Mouse (Mus musculus): ENCODE data around the gene Has1.

The Has1 gene

DNA sequence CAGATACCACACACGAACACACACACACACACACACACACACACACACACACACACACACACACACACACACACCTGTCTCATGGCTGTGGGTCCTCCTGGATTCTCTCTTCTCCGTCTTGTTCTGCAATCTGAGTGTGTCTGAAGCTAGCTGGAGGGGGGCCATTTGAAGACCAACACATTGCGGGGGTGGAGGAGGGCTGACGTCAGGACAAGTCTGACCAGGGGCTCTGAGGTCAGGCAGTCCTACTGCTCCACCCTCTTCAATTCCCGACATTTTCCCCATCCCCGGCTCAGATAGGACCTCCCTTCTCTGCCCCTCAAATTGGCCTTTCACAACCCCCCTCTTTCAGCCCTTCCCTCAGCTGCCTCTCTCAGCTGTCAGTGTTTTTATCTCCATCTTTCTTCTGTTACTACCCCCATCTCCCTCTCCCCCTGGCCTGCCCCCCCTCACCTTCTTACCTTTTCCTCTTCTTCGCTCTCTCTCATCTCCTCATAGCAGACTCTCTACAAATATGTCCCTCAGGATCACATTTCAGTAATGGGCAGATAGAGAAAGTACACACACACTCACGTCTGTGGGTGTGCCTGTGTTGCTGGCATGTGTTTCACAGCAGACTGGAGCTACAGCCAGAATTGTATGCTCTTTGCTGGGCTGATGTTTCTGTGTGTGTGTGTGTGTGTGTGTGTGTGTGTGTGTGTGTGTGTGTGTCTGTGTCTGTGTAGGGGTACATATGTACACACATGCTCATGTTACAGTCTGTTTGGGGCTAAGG lies at the start of gene Has1:
TSS of gene Has1 (minus strand) at position 142 of the 775 bp plus-strand sequence.
- CTCF ChIA-PET, result no interaction called here

DNA sequence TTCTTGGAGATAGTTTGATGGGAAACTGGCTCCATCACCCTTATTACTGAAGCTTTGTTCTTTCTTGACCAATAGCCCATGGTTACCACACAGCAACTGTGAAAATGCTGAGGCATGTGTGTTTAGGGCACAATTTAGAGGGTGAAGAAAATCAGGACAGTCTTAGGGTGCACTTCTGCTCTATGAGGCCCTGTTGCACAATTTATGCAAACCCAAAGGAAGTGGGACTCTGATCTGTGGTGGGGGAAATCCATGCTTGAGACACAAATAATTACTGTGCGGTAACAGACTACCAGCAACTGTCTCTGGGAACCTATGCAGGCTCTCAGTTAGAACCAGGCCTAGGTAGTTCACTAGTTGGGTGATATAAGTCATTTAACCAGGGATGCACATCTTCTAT lies 45.8 kb upstream of the Has1 start:
- CTCF ChIA-PET, result no interaction called here

DNA sequence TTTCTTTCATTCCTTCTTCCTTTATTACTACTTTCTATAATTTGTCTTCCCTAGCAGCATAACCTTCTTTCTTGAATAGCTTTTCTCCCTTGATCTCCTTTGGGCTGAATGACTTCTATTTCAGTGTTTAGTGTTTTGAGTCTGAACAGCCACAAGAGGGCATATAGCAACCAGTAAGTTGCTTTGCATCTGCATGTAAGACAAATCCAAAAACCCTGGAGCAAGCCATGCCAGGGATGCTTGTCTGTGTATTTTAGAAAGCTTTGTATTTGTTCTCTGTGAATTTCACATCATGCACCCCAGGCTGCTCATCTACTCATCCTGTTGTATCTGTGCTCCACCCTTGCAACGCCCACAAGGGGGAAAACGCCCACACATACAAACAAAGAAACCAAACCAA lies 44.3 kb upstream of the Has1 start:
- CTCF ChIA-PET, result no interaction called here

DNA sequence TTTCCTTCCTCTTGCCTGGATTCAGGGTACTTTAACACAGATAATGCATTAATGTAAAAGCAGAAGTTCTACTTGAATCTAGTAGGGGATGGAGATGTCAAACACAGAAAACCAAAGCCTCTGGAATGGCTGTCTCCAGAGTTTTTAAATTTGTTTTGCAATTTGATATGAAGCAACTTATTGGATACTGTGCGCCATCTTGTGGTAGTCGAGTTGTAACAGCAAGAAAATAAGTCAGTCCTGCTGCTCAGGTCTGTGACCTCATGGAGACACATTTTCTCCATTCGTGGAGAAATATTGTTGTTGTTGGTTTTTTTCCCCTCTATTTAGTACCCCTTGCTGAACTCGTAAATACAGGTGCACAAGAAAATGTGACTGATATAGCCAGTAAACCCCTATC lies 41.0 kb upstream of the Has1 start:
- CTCF ChIA-PET, result no interaction called here

DNA sequence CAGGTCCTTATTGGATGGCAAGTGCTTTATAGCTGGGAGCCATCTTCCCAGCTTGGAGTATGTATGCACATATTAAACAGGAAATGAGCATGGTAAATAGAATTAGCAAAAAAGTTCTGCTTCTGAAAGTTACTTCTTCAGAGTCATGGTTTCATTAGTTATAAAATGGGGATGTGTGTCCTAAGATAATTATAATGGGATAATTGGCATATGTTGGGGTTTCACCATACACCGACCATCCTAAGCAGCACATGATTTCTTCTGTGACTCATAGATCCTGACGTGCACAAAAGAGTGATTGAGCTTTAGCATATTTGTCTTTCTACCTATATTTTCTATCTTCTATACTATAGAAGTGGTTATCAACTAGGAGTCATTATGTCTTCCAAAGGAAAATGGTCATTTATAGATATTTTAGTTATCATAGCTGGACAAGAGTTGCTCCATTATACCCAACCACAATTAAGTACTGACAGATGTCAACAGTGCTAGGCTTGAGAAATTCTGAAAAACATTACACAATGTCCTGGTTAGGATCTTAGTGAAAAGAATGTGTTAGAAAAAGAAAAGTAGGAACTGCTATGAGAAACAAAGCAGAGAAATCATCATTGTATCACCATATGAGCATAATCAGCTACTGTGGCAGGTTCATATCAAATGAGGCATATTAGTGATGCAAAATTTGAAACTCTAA lies 34.9 kb upstream of the Has1 start:
- CTCF ChIA-PET, result no interaction called here

DNA sequence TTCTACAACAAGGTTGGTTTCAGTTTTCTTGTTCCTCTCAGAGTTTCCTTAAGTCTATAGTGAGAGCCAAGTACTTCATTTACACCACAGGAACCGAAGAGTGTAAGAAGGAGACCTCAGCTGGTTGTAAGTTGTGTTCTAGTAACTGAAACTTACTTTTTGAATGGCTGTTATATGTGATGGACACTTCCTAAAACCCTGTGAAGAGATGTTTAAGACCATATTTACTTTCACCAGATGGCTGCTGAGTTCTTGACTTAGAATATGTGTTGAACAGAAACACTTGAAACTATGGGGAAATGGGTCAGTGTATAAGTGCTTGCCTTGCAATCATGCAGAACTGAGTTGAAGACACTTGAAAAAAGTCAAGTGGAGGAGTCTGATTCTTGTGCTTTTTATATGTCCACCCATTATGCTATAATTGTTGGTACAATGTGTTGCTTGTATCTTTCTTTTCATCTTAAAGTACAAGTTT lies 32.8 kb upstream of the Has1 start, which contains the start of the genes Fpr2 and Fpr3:
TSS of gene Fpr2 (plus strand) at position 51 of the 475 bp plus-strand sequence.
TSS of gene Fpr3 (plus strand) at position 79 of the 475 bp plus-strand sequence.
- CTCF ChIA-PET, result no interaction called here

DNA sequence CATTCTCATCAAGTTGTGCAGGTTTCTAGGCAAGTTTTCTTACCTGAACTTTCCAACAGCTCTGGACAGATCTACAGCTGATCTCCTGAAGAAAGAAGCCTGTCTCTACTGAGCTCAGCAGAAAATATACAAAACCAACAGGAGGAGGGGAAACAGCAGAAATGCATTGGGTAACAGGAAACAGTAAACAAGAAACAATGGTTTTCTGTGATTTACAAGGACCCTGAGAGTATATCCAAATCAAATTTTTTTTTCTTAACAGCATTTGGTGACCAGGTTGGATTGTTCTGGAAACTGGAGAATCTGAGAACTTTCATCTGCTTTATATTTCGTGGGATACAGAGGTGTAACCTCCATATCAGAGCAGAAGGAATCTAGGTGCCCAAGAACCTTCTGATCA lies 28.8 kb upstream of the Has1 start, which contains the start of gene Fpr1:
TSS of gene Fpr1 (minus strand) at position 101 of the 400 bp plus-strand sequence.
- CTCF ChIA-PET, result no interaction called here

DNA sequence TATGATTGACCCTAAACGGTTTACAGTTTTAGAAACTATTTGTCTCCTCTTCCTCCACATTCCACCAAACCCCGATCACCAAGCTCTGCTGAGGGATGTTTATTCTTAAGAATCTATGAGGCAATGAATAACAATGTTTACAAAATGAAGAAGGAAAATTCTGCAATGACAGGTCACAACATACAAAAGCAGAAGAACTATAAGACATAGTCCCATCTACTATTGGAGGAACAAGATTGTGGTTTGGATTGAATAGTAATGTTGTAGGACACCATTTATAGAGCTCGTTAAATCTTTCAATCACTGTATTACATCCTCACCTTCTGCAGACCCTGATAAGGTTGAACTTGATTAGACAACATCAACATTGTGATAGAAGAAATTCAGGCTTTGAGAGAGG lies 27.7 kb upstream of the Has1 start:
- CTCF ChIA-PET, result no interaction called here

DNA sequence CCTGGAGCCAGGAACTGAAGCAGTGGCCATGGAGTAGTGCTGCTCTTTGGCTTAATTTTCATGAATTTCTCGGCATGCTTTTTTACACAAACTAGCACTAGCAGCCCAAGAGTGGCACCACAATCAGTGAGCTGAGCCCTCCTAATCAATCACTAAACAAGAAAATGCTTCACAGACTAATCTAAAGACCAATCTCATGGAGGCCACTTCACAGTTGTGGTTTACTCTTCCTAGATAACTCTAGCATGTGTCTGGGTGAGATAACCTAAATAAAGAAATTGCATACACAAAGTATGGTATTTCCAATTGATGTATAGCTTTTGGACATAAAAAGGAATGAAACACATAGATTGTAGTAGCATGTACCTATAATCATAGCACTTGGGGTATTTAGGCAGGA lies 24.3 kb upstream of the Has1 start:
- CTCF ChIA-PET, result no interaction called here

DNA sequence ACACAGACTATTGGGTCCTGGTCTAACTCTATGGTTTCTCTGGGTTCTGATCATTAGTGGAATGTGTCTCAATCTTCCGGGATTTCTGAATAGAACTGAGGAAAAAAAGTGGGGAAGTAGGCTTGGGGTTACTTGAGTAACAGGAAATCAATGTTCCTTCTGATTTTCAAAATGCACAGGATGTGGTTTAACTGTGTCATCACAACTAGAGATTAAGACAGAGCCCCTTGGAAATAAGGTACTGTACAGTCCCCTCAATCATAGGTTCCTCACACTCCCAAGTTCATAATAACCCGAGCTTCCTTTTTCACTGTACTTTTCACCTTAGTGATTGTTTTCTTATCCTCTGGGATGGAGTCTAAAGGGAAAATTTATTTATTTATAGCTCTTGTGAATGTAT lies 16.7 kb upstream of the Has1 start:
- CTCF ChIA-PET, result no interaction called here

DNA sequence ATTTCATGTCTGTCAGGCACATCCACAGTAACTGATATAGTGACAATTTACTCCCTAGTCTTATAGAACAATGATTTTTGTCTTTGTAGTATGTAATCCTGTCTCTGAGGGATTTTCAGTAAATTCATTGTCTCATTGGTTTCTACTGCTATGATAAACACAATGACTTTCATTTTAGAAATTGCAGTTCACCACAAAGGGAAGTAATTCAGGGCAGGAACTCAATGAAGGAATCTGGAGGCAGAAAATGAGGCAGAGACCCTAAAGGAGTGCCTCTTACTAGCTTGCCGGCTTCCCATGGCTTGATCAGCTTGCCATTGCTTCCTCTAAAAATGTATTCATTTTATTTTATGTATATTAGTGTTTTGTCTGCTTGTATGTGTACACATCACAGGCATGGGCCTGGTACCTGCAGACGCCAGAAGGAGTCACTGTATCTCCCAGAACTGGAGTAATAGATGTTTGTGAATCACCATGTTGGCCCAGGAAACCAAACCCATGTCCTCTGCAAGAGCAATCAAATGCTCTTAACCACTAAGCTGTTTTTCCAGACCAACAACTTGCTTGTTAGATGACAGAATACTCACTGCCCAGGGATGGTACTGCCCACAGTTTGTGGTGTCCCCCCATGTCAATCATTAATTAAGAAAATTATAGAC lies 16.0 kb upstream of the Has1 start:
- CTCF ChIA-PET, result no interaction called here

DNA sequence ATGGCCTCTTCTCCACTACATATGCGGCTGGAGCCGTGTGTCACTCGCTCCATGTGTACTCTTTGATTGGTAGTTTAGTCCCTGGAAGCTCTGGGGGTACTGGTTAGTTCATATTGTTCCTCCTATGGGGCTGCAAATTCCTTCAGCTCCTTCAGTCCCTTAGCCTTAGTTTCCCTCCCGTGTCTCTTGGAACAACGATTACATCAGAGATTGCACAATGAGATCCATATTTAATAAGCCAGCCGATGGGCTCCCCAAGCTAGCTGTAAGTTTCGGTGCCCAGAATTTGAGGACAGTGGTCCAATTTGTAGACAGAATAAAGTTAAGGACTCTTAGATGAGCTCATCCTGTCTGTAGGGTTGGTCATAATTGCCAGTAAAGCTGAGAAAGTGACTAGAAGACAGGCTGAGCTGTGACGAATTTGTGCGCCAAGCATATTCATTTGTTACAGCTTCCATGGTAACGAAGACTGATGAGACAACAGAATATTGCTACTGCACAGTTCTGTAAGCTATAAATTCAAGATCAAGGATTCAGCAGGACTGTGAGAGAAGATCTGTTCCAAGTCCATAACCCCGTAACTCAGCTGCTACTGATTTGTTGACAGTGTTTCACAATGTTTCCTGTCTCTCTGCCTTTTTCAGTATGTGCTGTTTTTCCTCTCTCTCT lies 11.9 kb upstream of the Has1 start:
- CTCF ChIA-PET, result no interaction called here

DNA sequence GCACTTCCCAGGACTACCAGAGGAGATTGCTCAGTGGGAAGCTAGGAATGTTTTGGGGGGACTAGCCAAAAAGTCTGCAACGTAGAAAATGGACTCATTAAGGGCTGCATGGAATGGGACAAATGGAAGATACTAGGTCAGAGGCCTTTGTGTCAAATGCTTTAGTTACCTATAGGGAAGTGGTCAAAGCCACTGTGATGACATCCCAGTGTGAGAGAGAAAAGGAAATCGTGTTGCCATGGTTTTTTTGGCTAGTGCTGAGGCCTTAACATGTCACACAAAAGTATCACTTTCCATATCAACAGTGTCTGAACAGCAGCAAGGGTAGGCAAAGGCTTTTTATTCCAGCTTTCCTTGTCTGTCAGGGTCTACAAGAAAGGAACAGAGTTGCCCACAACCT lies 10.2 kb upstream of the Has1 start:
- CTCF ChIA-PET, result no interaction called here

DNA sequence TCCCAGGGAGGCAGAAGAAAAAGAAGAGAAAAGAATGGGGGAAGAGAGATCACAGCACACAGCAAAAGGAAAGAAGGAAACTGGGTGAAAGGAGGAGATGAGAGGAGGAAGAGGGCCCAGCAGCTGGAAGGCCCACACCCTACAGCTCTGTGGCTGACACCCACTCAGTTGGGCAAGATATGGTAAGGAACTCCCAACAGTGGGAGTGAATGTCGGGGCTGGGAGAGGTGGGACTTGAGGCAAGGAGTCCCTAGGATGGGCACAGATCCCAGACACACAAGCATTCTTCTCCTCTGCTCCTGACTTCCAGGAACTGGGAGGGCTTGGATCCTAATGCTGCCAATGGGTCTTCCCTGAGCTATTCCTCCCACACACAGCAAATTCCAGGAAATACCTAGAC lies 7.4 kb upstream of the Has1 start:
- CTCF ChIA-PET, result no interaction called here

DNA sequence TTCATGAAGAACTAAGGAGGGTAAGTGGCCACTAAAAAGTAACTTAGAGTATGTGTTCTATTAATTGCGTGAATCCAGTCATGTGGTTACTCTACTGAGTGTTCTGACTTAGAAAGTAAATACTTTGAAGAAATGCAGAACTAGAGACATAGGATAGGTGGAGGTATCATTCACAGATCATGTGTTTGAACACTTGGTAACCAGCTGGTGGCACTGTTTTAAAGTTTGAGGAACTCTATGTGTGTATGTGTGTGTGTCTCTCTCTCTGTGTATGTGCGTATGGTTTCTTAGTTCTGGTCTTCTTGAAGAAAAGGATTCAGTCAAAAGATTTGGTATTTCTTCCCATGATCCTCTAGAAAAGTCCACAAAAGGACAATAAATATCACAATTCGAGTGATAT lies 5.1 kb upstream of the Has1 start:
- CTCF ChIA-PET, result no interaction called here

DNA sequence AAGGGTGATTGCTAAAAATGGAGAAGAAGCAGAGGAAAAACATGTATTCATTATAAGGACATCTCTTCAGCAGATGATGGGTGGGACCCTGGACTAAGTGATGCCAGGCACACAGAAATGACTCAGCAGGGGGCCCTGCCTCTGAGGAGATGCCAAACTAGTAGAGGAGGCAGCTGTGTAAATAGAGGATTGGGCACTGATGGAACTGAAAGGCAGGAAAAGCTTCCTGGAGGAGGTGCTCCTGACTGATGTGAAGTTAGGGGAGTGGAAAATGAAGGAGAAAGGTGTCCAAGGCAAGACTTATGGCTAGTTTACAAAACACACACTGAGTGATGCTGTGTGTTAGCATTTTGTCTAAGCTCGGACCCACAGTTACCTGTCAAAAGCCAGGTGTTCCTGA lies 2.4 kb upstream of the Has1 start:
- CTCF ChIA-PET, result no interaction called here

DNA sequence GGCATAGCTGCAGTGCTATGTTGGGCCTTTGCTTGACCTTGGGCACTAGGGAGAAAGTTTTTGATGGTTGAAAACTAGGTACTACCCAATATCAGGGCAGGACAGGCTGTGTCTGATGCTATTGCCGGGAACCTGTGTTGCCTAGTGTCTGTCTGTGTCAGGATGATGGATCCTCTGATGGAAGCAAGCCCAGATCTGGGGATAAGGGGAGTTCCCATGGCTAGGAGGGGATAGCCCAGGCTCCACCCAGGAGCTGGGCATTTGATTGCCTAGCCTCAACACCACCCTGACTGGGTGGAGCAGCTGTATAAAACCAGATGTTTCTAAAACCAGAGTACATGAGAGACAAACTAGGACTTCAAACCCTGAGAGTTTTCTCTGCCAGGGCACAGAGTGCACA lies 1.6 kb upstream of the Has1 start:
- CTCF ChIA-PET, result no interaction called here

DNA sequence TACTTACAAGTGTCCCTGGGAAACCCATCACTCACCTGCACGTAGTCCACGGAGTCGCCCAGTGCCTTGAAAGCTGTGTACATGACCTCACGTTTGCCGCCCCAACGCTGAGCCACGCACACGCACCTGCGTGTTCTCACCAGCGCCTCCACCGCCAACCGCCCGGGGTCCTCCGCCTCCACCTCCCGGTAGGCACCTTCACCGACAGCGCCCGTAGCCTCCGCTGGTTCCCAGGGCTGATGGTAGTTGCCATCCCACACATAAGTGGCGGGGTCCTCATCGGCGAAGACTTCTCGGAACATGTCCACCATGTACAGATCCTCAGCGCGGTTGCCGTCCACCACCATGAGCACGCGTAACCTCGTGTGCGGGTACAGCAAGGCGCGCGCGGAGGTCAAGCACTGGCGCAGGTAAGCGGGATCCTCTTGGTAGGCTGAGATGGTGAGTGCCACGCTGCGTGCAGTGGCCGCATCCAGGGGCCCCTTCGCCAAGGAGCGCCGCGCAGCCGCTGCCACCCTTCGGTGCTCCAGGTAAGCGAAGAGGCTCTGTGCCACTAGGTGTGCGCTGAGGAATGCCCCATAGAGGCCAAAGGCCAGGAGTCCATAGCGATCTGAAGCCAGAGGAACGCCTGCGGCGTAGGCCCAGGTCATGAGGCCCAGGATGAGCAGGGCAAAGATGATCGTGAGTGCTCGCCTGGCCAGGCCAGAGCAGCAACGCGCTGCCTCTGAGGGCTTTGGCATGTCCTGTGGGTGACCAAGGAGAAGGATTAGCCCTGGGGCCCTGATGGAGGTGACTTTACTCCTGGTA lies 4.9 kb downstream of the Has1 start:
- CTCF ChIA-PET, result no interaction called here

DNA sequence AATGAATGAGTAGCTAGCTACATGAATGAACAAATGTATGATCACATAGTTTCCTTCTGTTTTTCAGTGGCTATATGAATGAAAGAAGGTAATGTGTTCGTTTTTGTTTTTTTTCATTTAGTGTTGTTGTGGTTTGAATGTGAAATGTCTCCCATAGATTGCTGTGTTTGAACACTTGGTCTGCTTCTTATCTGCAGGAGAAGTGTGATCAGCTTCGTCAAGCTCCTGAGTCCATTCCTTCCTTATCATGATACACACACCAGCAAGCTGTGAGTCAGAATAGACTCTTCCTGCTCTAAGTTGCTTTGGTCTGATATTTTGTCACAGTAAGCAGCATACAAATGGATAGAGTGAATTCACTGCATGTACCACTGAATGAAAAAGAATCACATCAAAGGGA lies 6.0 kb downstream of the Has1 start:
- CTCF ChIA-PET, result no interaction called here

DNA sequence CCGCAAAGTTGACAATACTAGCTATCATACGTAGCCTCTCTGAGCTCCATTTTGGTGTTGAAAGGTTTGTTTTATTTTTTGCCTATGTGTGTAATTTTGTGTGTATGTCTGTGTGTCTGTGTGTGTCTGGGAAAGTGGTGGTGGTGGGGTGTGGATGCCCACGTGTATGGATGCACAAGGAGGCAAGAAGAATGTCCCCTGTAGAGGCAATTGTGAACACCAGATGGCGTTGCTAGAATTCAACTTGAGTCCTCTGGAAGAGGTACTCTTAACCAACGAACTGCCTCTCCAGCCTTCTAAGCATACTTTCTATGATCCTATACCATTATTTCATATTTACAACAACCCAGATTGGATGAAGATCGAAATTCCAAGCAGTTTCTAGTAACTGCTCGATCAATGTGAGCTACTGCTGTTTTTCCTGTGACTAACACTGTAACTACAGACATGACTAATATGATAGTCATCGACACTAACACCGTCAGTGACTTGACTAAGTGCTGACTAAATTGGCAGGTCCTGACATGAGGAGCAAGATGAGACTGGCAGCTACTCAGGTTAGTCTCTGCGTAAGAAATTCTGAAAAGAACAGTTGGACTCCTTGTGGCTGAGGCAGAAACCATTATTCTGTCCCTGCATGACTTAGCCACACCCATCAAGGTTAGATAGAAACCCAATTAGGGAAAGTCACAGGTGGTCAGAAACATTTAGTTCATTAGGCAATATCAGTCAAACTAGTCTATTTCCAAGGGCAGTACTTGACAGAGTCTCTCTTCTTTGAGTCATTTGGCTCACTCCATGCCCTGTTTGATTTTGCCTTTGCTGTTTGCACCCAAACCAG lies 9.6 kb downstream of the Has1 start:
- CTCF ChIA-PET, result interaction anchor here (0.7 kb wide), 1 partner anchor 93 kb away, joined by 8 read pairs; no protein-coding TSS in a partner anchor

Data from spleen, embryonic (tissue).